Mouse (Mus musculus): ENCODE data around the gene Chaf1b. TPM values are rescaled to one million over a fixed set of nuclear protein-coding genes. Genes with fewer than 3 reads are reported as not detected.

The Chaf1b gene
- polyA plus RNA-seq, 1 experiment from 2014 or later, result 81.4 TPM

DNA sequence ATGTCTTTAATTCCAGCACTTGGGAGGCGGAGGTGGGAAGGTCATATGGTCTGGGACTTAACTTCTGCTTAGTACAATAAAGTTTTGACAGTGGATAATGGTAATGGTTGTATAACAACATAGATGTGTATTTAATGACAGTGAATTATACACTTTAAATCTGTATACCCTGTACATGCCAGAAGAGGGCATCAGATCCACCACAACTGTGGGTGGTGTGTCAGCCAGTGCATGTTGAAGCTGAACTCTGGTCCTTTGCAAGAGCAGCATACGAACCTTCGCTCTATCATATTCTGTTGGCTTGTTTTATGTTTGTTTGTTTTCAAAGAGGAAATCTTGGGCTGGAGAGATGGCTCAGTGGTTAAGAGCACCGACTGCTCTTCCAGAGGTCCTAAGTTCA, 63.7 kb downstream of the Chaf1b start:
- Histone ChIP-seq H3K4me3 (ENCODE audit: low read depth, low read length) (no peak overlapping the region), H3K27me3 (replicated peaks; ENCODE audit: control insufficient read depth, insufficient read depth, low read length) (0 out of 2 replicates have a peak, but pooled peaks cover 7% of the 10 kb centered on the region), H3K4me1 (replicated peaks; ENCODE audit: control insufficient read depth, insufficient read depth, low read length) (peaks cover 10% of the 10 kb centered on the region), H3K9ac (ENCODE audit: low read length) (no peak overlapping the region), H3K4me2 (ENCODE audit: low read length) (no peak overlapping the region), H3K9me3 (ENCODE audit: control insufficient read depth, low read length) (no peaks in the 10 kb centered on the region), H3K36me3 (ENCODE audit: control insufficient read depth, insufficient read depth, low read length) (no peaks in the 10 kb centered on the region), H3K27ac (ENCODE audit: low read depth) (no peak overlapping the region)
- WGBS, result 87% methylated on average over 4 of the region's 4 CpGs
- DNase-seq (ENCODE audit: low spot score), result no peak
- ATAC-seq (replicated peaks; ENCODE audit: low FRiP score, low TSS enrichment, low read depth), result no peak

Other genes starting within 250 kb of the Chaf1b start
- gene Cbr3, start 200.7 kb upstream of the Chaf1b start, polyA plus RNA-seq (2014; fragmentation: Nextera tagmentation; extraction: Ambion mirVana), result 1.7 and 1.9 TPM in 2 replicates
- 13.4 and 15.6 TPM in 2 replicates for gene Dop1b, start 172.0 kb upstream of the Chaf1b start, polyA plus RNA-seq (2014; fragmentation: Nextera tagmentation; extraction: Ambion mirVana)
- 36.8 and 37.3 TPM in 2 replicates for gene Morc3, start 51.8 kb upstream of the Chaf1b start, polyA plus RNA-seq (2014; fragmentation: Nextera tagmentation; extraction: Ambion mirVana)
- gene Cldn14, start 124.9 kb downstream of the Chaf1b start, polyA plus RNA-seq (2014; fragmentation: Nextera tagmentation; extraction: Ambion mirVana), result 0.14 TPM in 1 of 2 replicates, not detected in the other
- not detected in 2 replicates for gene Sim2, start 201.0 kb downstream of the Chaf1b start, polyA plus RNA-seq (2014; fragmentation: Nextera tagmentation; extraction: Ambion mirVana)

All from intestine, embryonic 14.5 days (tissue).